Mouse (Mus musculus): ENCODE measurements around the gene Cct6b. TPM values are rescaled to one million over a fixed set of nuclear protein-coding genes. Genes with fewer than 3 reads are reported as not detected.
A peak's percentile ranks its signal among the peaks of the same experiment; 100 is the strongest.

Gene Cct6b
- polyA plus RNA-seq, 1 experiment from 2014 or later, result 0.33 TPM

GRCm38 (mm10) chr11:82764438-82764924 lies 360 bp upstream of the Cct6b start:
- Histone ChIP-seq H3K27ac (ENCODE audit: low read depth, low read length) (peak overlapping the region; percentile 87), H3K4me1 (ENCODE audit: control insufficient read depth, insufficient read depth, low read length) (peaks cover 11% of the 10 kb centered on the region), H3K27me3 (ENCODE audit: control insufficient read depth, insufficient read depth, low read length) (no peaks in the 10 kb centered on the region), H3K9ac (replicated peaks; ENCODE audit: low read depth, low read length) (peak overlapping the region; percentile 79), H3K9me3 (ENCODE audit: control insufficient read depth, low read length) (no peaks in the 10 kb centered on the region), H3K4me2 (ENCODE audit: low read depth, low read length) (peak overlapping the region; percentile 99), H3K36me3 (ENCODE audit: control insufficient read depth, insufficient read depth, low read length) (no peaks in the 10 kb centered on the region), H3K4me3 (ENCODE audit: low read depth, low read length) (peak overlapping the region; percentile 86)
- peak; percentile 78 for ATAC-seq (ENCODE audit: low read depth)
- under 1% methylated on average over 28 of the region's 28 CpGs for WGBS

DNA sequence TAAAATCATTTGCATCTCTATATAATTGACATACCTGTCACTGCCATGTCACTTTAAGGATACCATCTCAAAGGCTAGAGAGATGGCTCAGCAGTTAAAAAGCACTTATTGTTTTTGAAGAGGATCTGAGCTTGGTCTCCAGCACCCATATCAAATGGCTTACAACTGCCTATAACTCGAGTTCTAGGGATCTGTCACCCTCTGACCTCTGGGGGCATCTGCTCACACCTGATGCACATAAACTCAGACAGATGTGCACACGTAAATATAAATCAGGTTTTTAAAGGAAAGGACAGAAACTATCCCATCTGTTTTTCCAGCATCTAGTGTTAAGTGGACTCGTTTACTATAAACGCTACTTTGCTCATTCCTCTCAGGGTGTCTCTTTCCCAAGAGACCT lies 860 bp downstream of the Cct6b start:
- Histone ChIP-seq H3K27me3 (ENCODE audit: control insufficient read depth, insufficient read depth, low read length) (no peaks in the 10 kb centered on the region), H3K4me2 (ENCODE audit: low read depth, low read length) (peak overlapping the region; percentile 99)
- WGBS, result 16% methylated on average over 4 of the region's 4 CpGs

GRCm38 (mm10) chr11:82762286-82762829 lies 1.8 kb downstream of the Cct6b start:
- 88% methylated on average over 6 of the region's 6 CpGs for WGBS
- H3K4me1 ChIP-seq (ENCODE audit: control insufficient read depth, insufficient read depth, low read length), result peaks cover 11% of the 10 kb centered on the region
- no peak overlapping the region for H3K27ac ChIP-seq (ENCODE audit: low read depth, low read length)
- no peak overlapping the region for H3K4me3 ChIP-seq (ENCODE audit: low read depth, low read length)
- no peaks in the 10 kb centered on the region for H3K9me3 ChIP-seq (ENCODE audit: control insufficient read depth, low read length)
- H3K36me3 ChIP-seq (ENCODE audit: control insufficient read depth, insufficient read depth, low read length), result no peaks in the 10 kb centered on the region
- ATAC-seq (ENCODE audit: low read depth), result no peak
- no peak overlapping the region for H3K4me2 ChIP-seq (ENCODE audit: low read depth, low read length)
- no peaks in the 10 kb centered on the region for H3K27me3 ChIP-seq (ENCODE audit: control insufficient read depth, insufficient read depth, low read length)
- H3K9ac ChIP-seq (replicated peaks; ENCODE audit: low read depth, low read length), result no peak overlapping the region

More for the DNA sequence above, 860 bp downstream of the Cct6b start:
- Histone ChIP-seq H3K4me1 (ENCODE audit: control insufficient read depth, insufficient read depth, low read length) (peaks cover 11% of the 10 kb centered on the region), H3K9me3 (ENCODE audit: control insufficient read depth, low read length) (no peaks in the 10 kb centered on the region), H3K4me3 (ENCODE audit: low read depth, low read length) (peak overlapping the region; percentile 86), H3K27ac (ENCODE audit: low read depth, low read length) (peak overlapping the region; percentile 87), H3K36me3 (ENCODE audit: control insufficient read depth, insufficient read depth, low read length) (no peaks in the 10 kb centered on the region), H3K9ac (replicated peaks; ENCODE audit: low read depth, low read length) (peak overlapping the region; percentile 56; the same call in 1 of the 2 replicates)
- ATAC-seq (ENCODE audit: low read depth), result no peak

- Histone ChIP-seq H3K9me3 (ENCODE audit: control insufficient read depth, low read length) (no peaks in the 10 kb centered on the region), H3K27me3 (ENCODE audit: control insufficient read depth, insufficient read depth, low read length) (no peaks in the 10 kb centered on the region), H3K36me3 (ENCODE audit: control insufficient read depth, insufficient read depth, low read length) (no peaks in the 10 kb centered on the region), H3K9ac (replicated peaks; ENCODE audit: low read depth, low read length) (no peak overlapping the region), H3K4me2 (ENCODE audit: low read depth, low read length) (no peak overlapping the region), H3K27ac (ENCODE audit: low read depth, low read length) (no peak overlapping the region), H3K4me3 (ENCODE audit: low read depth, low read length) (no peak overlapping the region), H3K4me1 (ENCODE audit: control insufficient read depth, insufficient read depth, low read length) (no peaks in the 10 kb centered on the region)
- 88% methylated on average over 1 of the region's 1 CpGs for WGBS
- no peak for ATAC-seq (ENCODE audit: low read depth)
Observed at GRCm38 (mm10) chr11:82755919-82756318, 8.2 kb downstream of the Cct6b start.

DNA sequence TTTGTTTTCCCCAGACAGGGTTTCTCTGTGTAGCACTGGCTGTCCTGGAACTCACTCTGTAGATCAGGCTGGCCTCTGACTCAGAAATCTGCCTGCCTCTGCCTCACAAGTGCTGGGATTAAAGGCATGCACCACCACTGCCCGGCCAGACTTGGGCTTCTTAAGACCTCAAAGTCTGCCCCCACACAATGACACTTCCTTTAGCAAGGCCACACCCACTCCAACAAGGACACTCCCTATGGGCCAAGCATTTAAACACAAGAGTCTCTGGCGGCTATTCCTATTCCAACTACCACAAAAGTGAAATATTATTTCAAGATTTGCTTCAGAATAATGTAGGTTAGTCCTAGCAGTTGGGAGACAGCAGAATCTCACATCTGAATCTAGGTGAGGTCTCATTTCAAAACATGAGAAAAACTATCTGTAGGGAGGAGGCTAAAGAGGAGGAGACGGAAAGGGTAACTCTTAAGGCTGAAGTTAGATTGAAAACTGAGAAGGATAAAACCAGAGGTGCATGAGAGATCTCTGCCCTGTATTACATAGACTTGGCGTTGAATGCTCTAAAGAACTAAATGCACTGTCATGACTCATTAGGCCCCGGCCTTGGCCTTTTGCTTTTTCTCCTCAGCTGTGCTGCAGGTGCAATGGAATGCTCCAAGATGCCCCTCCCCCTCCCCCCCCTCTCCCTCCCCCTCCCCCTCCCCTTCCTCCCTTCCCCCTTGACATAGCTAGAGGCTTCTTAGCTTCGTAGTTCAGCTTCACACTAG lies 11.6 kb downstream of the Cct6b start:
- no peak for ATAC-seq (ENCODE audit: low read depth)
- H3K27ac ChIP-seq (ENCODE audit: low read depth, low read length), result no peak overlapping the region
- H3K4me2 ChIP-seq (ENCODE audit: low read depth, low read length), result no peak overlapping the region
- no peaks in the 10 kb centered on the region for H3K36me3 ChIP-seq (ENCODE audit: control insufficient read depth, insufficient read depth, low read length)
- H3K27me3 ChIP-seq (ENCODE audit: control insufficient read depth, insufficient read depth, low read length), result no peaks in the 10 kb centered on the region
- no peak overlapping the region for H3K9ac ChIP-seq (replicated peaks; ENCODE audit: low read depth, low read length)
- H3K4me3 ChIP-seq (ENCODE audit: low read depth, low read length), result no peak overlapping the region
- H3K4me1 ChIP-seq (ENCODE audit: control insufficient read depth, insufficient read depth, low read length), result no peaks in the 10 kb centered on the region
- no peaks in the 10 kb centered on the region for H3K9me3 ChIP-seq (ENCODE audit: control insufficient read depth, low read length)
- WGBS, result 72% methylated on average over 6 of the region's 6 CpGs

DNA sequence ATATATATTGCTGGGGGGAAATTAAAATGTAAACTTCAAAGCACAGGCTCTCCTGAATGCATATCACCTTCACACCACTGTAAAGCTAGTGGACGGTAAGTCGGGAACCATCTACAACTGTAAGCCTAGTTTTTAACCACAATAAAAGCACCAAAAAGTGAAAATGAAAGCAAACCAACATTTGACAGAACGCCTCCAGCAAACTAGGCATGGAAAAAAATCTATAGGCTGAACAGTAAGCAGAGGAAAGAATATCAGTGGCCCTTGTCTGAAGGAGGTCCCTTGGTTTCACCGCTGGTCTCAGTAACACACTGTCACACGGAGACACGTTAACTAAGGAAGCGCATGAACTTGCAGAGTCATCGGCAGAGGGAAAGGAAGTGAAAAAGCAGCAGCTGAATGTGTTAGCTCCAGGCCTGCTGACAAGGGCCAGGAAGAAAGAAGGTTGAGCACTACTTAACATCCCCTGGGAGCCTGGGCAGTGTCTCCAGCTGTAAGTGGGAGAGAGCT lies 17.2 kb downstream of the Cct6b start:
- no peaks in the 10 kb centered on the region for H3K36me3 ChIP-seq (ENCODE audit: control insufficient read depth, insufficient read depth, low read length)
- no peak overlapping the region for H3K9ac ChIP-seq (replicated peaks; ENCODE audit: low read depth, low read length)
- H3K27ac ChIP-seq (ENCODE audit: low read depth, low read length), result no peak overlapping the region
- no peak overlapping the region for H3K4me2 ChIP-seq (ENCODE audit: low read depth, low read length)
- WGBS, result 88% methylated on average over 8 of the region's 8 CpGs
- H3K4me1 ChIP-seq (ENCODE audit: control insufficient read depth, insufficient read depth, low read length), result no peaks in the 10 kb centered on the region
- no peaks in the 10 kb centered on the region for H3K27me3 ChIP-seq (ENCODE audit: control insufficient read depth, insufficient read depth, low read length)
- H3K4me3 ChIP-seq (ENCODE audit: low read depth, low read length), result no peak overlapping the region
- no peak for ATAC-seq (ENCODE audit: low read depth)
- no peaks in the 10 kb centered on the region for H3K9me3 ChIP-seq (ENCODE audit: control insufficient read depth, low read length)

- H3K27ac ChIP-seq (ENCODE audit: low read depth, low read length), result no peak overlapping the region
- no peak overlapping the region for H3K9ac ChIP-seq (replicated peaks; ENCODE audit: low read depth, low read length)
- H3K27me3 ChIP-seq (ENCODE audit: control insufficient read depth, insufficient read depth, low read length), result no peaks in the 10 kb centered on the region
- no peaks in the 10 kb centered on the region for H3K4me1 ChIP-seq (ENCODE audit: control insufficient read depth, insufficient read depth, low read length)
- ATAC-seq (ENCODE audit: low read depth), result no peak
- no peaks in the 10 kb centered on the region for H3K9me3 ChIP-seq (ENCODE audit: control insufficient read depth, low read length)
- no peak overlapping the region for H3K4me2 ChIP-seq (ENCODE audit: low read depth, low read length)
- H3K4me3 ChIP-seq (ENCODE audit: low read depth, low read length), result no peak overlapping the region
- 42% methylated on average over 6 of the region's 6 CpGs for WGBS
- H3K36me3 ChIP-seq (ENCODE audit: control insufficient read depth, insufficient read depth, low read length), result no peaks in the 10 kb centered on the region
Observed at GRCm38 (mm10) chr11:82746138-82746537, 18.0 kb downstream of the Cct6b start.

GRCm38 (mm10) chr11:82739006-82739405 lies 25.1 kb downstream of the Cct6b start:
- no peak overlapping the region for H3K4me2 ChIP-seq (ENCODE audit: low read depth, low read length)
- no peaks in the 10 kb centered on the region for H3K9me3 ChIP-seq (ENCODE audit: control insufficient read depth, low read length)

DNA sequence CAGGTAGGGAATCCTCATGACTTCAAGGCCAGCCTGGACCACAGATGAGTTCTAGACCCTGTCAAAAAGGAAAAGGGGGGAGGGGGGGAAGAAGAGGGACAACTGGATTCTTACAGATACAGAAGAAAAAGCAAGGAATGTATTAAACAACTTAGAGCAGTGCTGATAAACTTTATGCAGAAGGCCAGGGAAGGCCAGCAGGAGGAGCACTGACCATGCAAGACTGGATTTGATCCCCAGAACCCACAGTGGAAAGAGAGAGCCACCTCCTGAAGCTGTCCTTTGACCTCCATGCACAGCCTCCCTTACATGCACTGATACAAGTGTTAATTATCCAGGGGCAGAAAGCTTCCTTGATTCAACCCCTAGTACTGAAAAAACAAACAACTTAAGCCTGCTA lies 29.9 kb downstream of the Cct6b start:
- Histone ChIP-seq H3K4me1 (ENCODE audit: control insufficient read depth, insufficient read depth, low read length) (no peaks in the 10 kb centered on the region), H3K36me3 (ENCODE audit: control insufficient read depth, insufficient read depth, low read length) (no peaks in the 10 kb centered on the region), H3K4me3 (ENCODE audit: low read depth, low read length) (no peak overlapping the region), H3K27ac (ENCODE audit: low read depth, low read length) (no peak overlapping the region), H3K9me3 (ENCODE audit: control insufficient read depth, low read length) (no peaks in the 10 kb centered on the region), H3K4me2 (ENCODE audit: low read depth, low read length) (no peak overlapping the region), H3K9ac (replicated peaks; ENCODE audit: low read depth, low read length) (no peak overlapping the region), H3K27me3 (ENCODE audit: control insufficient read depth, insufficient read depth, low read length) (no peaks in the 10 kb centered on the region)
- no peak for ATAC-seq (ENCODE audit: low read depth)

More at GRCm38 (mm10) chr11:82739006-82739405, 25.1 kb downstream of the Cct6b start:
- H3K36me3 ChIP-seq (ENCODE audit: control insufficient read depth, insufficient read depth, low read length), result no peaks in the 10 kb centered on the region
- H3K4me1 ChIP-seq (ENCODE audit: control insufficient read depth, insufficient read depth, low read length), result no peaks in the 10 kb centered on the region
- H3K27ac ChIP-seq (ENCODE audit: low read depth, low read length), result no peak overlapping the region
- H3K9ac ChIP-seq (replicated peaks; ENCODE audit: low read depth, low read length), result no peak overlapping the region
- no peak for ATAC-seq (ENCODE audit: low read depth)
- H3K4me3 ChIP-seq (ENCODE audit: low read depth, low read length), result no peak overlapping the region
- H3K27me3 ChIP-seq (ENCODE audit: control insufficient read depth, insufficient read depth, low read length), result no peaks in the 10 kb centered on the region
